Mouse (Mus musculus): Measurements from ENCODE around the gene Crocc2. TPM values are rescaled to one million over a fixed set of nuclear protein-coding genes. Genes with fewer than 3 reads are reported as not detected.

Crocc2 gene
- polyA plus RNA-seq, 1 experiment from 2014 or later = 0.04 TPM

- H3K36me3 ChIP-seq (ENCODE audit: control insufficient read depth, insufficient read depth, low read length) = no peaks in the 10 kb centered on the region
- H3K4me2 ChIP-seq (replicated peaks; ENCODE audit: low read depth) = no peak overlapping the region
- H3K4me3 ChIP-seq (ENCODE audit: low read depth, low read length) = no peak overlapping the region
- H3K4me1 ChIP-seq (replicated peaks; ENCODE audit: control insufficient read depth, insufficient read depth) = peaks cover 7% of the 10 kb centered on the region; the same call in 1 of the 2 replicates
- DNase-seq (ENCODE audit: low spot score) = peak; percentile 23
- 30% methylated on average over 10 of the region's 10 CpGs for WGBS
- ATAC-seq (ENCODE audit: low FRiP score, low TSS enrichment) = no peak
- no peaks in the 10 kb centered on the region for H3K9me3 ChIP-seq (ENCODE audit: control insufficient read depth, low read length)
- H3K27ac ChIP-seq (replicated peaks) = peak overlapping the region; percentile 56
- no peaks in the 10 kb centered on the region for H3K27me3 ChIP-seq (ENCODE audit: control insufficient read depth, insufficient read depth, low read length)
- TF ChIP-seq CTCF (IDR thresholded peaks at IDR 0.05; ENCODE audit: low read depth) (no peak), EP300 (optimal IDR thresholded peaks at IDR 0.05) (no peak)
- no peak overlapping the region for H3K9ac ChIP-seq (ENCODE audit: low read length)
Measured at GRCm38 (mm10) chr1:93211549-93212220, 43.2 kb downstream of the Crocc2 start.

DNA sequence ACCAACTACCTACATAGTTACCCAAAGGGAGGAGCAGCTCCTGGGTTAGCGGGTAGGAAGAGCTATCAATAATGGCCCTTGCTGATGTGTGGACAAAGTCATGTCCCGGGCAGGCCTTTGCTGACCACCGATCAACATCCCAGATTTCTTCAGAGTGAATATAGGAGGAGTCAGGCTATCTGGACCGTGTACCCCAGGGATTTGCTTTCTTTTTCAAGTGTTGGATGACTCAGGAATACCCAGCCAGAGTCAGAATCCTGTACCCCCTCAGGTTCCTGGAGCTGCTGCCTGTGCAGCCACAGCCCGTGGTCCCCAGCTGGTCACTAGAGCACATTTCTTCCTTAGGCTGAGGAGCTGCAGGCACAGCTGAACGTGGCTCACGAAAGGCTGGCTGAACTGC lies 43.9 kb downstream of the Crocc2 start:
- H3K27ac ChIP-seq (replicated peaks) = no peak overlapping the region
- no peak for DNase-seq (ENCODE audit: low spot score)
- TF ChIP-seq EP300 (optimal IDR thresholded peaks at IDR 0.05) = no peak
- TF ChIP-seq CTCF (IDR thresholded peaks at IDR 0.05; ENCODE audit: low read depth) = no peak
- H3K4me1 ChIP-seq (replicated peaks; ENCODE audit: control insufficient read depth, insufficient read depth) = peaks cover 7% of the 10 kb centered on the region; the same call in 1 of the 2 replicates
- H3K36me3 ChIP-seq (ENCODE audit: control insufficient read depth, insufficient read depth, low read length) = no peaks in the 10 kb centered on the region
- no peak overlapping the region for H3K4me3 ChIP-seq (ENCODE audit: low read depth, low read length)
- H3K27me3 ChIP-seq (ENCODE audit: control insufficient read depth, insufficient read depth, low read length) = no peaks in the 10 kb centered on the region
- WGBS = 80% methylated on average over 7 of the region's 7 CpGs
- no peaks in the 10 kb centered on the region for H3K9me3 ChIP-seq (ENCODE audit: control insufficient read depth, low read length)
- no peak for ATAC-seq (ENCODE audit: low FRiP score, low TSS enrichment)
- no peak overlapping the region for H3K9ac ChIP-seq (ENCODE audit: low read length)
- no peak overlapping the region for H3K4me2 ChIP-seq (replicated peaks; ENCODE audit: low read depth)

GRCm38 (mm10) chr1:93214612-93215011 lies 46.1 kb downstream of the Crocc2 start:
- Histone ChIP-seq H3K4me1 (replicated peaks; ENCODE audit: control insufficient read depth, insufficient read depth) (peaks cover 7% of the 10 kb centered on the region; the same call in 1 of the 2 replicates), H3K4me2 (replicated peaks; ENCODE audit: low read depth) (no peak overlapping the region), H3K27me3 (ENCODE audit: control insufficient read depth, insufficient read depth, low read length) (no peaks in the 10 kb centered on the region), H3K9ac (ENCODE audit: low read length) (no peak overlapping the region), H3K36me3 (ENCODE audit: control insufficient read depth, insufficient read depth, low read length) (no peaks in the 10 kb centered on the region), H3K9me3 (ENCODE audit: control insufficient read depth, low read length) (no peaks in the 10 kb centered on the region), H3K27ac (replicated peaks) (no peak overlapping the region), H3K4me3 (ENCODE audit: low read depth, low read length) (no peak overlapping the region)
- 59% methylated on average over 5 of the region's 5 CpGs for WGBS
- TF ChIP-seq CTCF (IDR thresholded peaks at IDR 0.05; ENCODE audit: low read depth) = no peak
- no peak for TF ChIP-seq EP300 (optimal IDR thresholded peaks at IDR 0.05)
- no peak for DNase-seq (ENCODE audit: low spot score)
- ATAC-seq (ENCODE audit: low FRiP score, low TSS enrichment) = no peak

- Histone ChIP-seq H3K36me3 (ENCODE audit: control insufficient read depth, insufficient read depth, low read length) (no peaks in the 10 kb centered on the region), H3K27ac (replicated peaks) (no peak overlapping the region), H3K27me3 (ENCODE audit: control insufficient read depth, insufficient read depth, low read length) (no peaks in the 10 kb centered on the region), H3K9me3 (ENCODE audit: control insufficient read depth, low read length) (no peaks in the 10 kb centered on the region), H3K9ac (ENCODE audit: low read length) (no peak overlapping the region), H3K4me1 (replicated peaks; ENCODE audit: control insufficient read depth, insufficient read depth) (no peaks in the 10 kb centered on the region), H3K4me3 (ENCODE audit: low read depth, low read length) (no peak overlapping the region), H3K4me2 (replicated peaks; ENCODE audit: low read depth) (no peak overlapping the region)
- ATAC-seq (ENCODE audit: low FRiP score, low TSS enrichment) (no peak), DNase-seq (ENCODE audit: low spot score) (no peak)
- TF ChIP-seq CTCF (IDR thresholded peaks at IDR 0.05; ENCODE audit: low read depth) (no peak), EP300 (optimal IDR thresholded peaks at IDR 0.05) (no peak)
- 77% methylated on average over 9 of the region's 9 CpGs for WGBS
Measured at GRCm38 (mm10) chr1:93216839-93217497, 48.4 kb downstream of the Crocc2 start.

DNA sequence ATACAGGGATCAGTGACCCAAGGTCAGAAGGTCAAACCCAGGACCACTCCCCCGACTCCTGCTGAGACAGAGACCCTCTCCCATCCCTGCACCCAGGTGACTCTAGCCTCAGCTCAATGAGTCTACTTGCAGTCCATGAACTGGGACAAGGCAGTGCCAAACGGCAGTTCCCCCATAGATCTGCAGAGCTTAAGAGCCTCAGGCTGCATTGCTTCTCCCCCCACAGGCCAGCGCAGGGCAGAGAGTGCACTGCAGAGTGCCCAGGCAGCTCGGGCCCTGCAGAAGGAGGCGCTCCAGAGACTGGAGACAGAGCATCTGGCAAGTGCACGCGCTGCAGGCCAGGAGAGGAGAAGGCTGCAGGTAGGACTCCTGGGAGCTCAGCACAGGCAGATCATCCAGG lies 49.0 kb downstream of the Crocc2 start:
- TF ChIP-seq CTCF (IDR thresholded peaks at IDR 0.05; ENCODE audit: low read depth) (no peak), EP300 (optimal IDR thresholded peaks at IDR 0.05) (no peak)
- Histone ChIP-seq H3K27ac (replicated peaks) (no peak overlapping the region), H3K9me3 (ENCODE audit: control insufficient read depth, low read length) (no peaks in the 10 kb centered on the region), H3K4me2 (replicated peaks; ENCODE audit: low read depth) (no peak overlapping the region), H3K27me3 (ENCODE audit: control insufficient read depth, insufficient read depth, low read length) (no peaks in the 10 kb centered on the region), H3K36me3 (ENCODE audit: control insufficient read depth, insufficient read depth, low read length) (no peaks in the 10 kb centered on the region), H3K9ac (ENCODE audit: low read length) (no peak overlapping the region), H3K4me1 (replicated peaks; ENCODE audit: control insufficient read depth, insufficient read depth) (no peaks in the 10 kb centered on the region), H3K4me3 (ENCODE audit: low read depth, low read length) (no peak overlapping the region)
- ATAC-seq (ENCODE audit: low FRiP score, low TSS enrichment) (no peak), DNase-seq (ENCODE audit: low spot score) (no peak)
- WGBS = 65% methylated on average over 7 of the region's 7 CpGs

- no peak overlapping the region for H3K4me3 ChIP-seq (ENCODE audit: low read depth, low read length)
- no peaks in the 10 kb centered on the region for H3K9me3 ChIP-seq (ENCODE audit: control insufficient read depth, low read length)
- 68% methylated on average over 7 of the region's 7 CpGs for WGBS
- no peak overlapping the region for H3K4me2 ChIP-seq (replicated peaks; ENCODE audit: low read depth)
- H3K27ac ChIP-seq (replicated peaks) = no peak overlapping the region
- H3K27me3 ChIP-seq (ENCODE audit: control insufficient read depth, insufficient read depth, low read length) = no peaks in the 10 kb centered on the region
- no peak for ATAC-seq (ENCODE audit: low FRiP score, low TSS enrichment)
- no peak overlapping the region for H3K9ac ChIP-seq (ENCODE audit: low read length)
- no peaks in the 10 kb centered on the region for H3K4me1 ChIP-seq (replicated peaks; ENCODE audit: control insufficient read depth, insufficient read depth)
- TF ChIP-seq EP300 (optimal IDR thresholded peaks at IDR 0.05) = no peak
- TF ChIP-seq CTCF (IDR thresholded peaks at IDR 0.05; ENCODE audit: low read depth) = no peak
- no peak for DNase-seq (ENCODE audit: low spot score)
- no peaks in the 10 kb centered on the region for H3K36me3 ChIP-seq (ENCODE audit: control insufficient read depth, insufficient read depth, low read length)
Measured at GRCm38 (mm10) chr1:93220776-93221175, 52.3 kb downstream of the Crocc2 start.

Data from stomach, postnatal 0 days (tissue).